Comparison of ENCODE assay signal across 13 mouse cellular contexts in genomic region chr19:43109796-43110195, GRCm38 (mm10).
"Had no signal": no experiment of that assay in that cellular context is flagged by ENCODE, and none has a peak within 500 bp of the region (broad histone marks: within the 10 kb centered on the region; RNA-seq: fewer than 3 reads in every experiment).

No protein-coding gene starts in this region.

- H3K9me3 ChIP-seq: limb, embryonic 15.5 days; midbrain, embryonic 12.5 days; stomach, embryonic 15.5 days had no signal

- ATAC-seq: intestine, postnatal 0 days; liver, embryonic 12.5 days; midbrain, embryonic 16.5 days had no signal

- H3K27ac ChIP-seq: hindbrain, embryonic 15.5 days; limb, embryonic 15.5 days; liver, embryonic 12.5 days; midbrain, embryonic 12.5 days; neural tube, embryonic 13.5 days; stomach, embryonic 15.5 days had no signal

- H3K27me3 ChIP-seq: hindbrain, embryonic 15.5 days; limb, embryonic 15.5 days; liver, embryonic 12.5 days; midbrain, embryonic 12.5 days; neural tube, embryonic 13.5 days; stomach, embryonic 15.5 days had no signal

- H3K4me3 ChIP-seq: hindbrain, embryonic 15.5 days; limb, embryonic 15.5 days; liver, embryonic 12.5 days; midbrain, embryonic 12.5 days; neural tube, embryonic 13.5 days; stomach, embryonic 15.5 days had no signal

- H3K36me3 ChIP-seq: hindbrain, embryonic 15.5 days; limb, embryonic 15.5 days; liver, embryonic 12.5 days; midbrain, embryonic 12.5 days; neural tube, embryonic 13.5 days; stomach, embryonic 15.5 days had no signal

- H3K4me2 ChIP-seq: hindbrain, embryonic 15.5 days; limb, embryonic 15.5 days; liver, embryonic 12.5 days; midbrain, embryonic 12.5 days; neural tube, embryonic 13.5 days; stomach, embryonic 15.5 days had no signal

- H3K9ac ChIP-seq: hindbrain, embryonic 15.5 days; limb, embryonic 15.5 days; liver, embryonic 12.5 days; midbrain, embryonic 12.5 days; neural tube, embryonic 13.5 days; stomach, embryonic 15.5 days had no signal

- DNase-seq: layer of hippocampus, adult 9-11 months; layer of hippocampus, postnatal 36 days; right cerebral cortex, postnatal 14 days; thymus, adult 2 months; thymus, postnatal 25 days had no signal

- H3K4me1 ChIP-seq: hindbrain, embryonic 15.5 days; limb, embryonic 15.5 days; liver, embryonic 12.5 days; midbrain, embryonic 12.5 days; neural tube, embryonic 13.5 days; stomach, embryonic 15.5 days had no signal
